Mouse (Mus musculus) 3T3-L1 (cell line): ENCODE measurements around the gene Otulin.

Experiments
- DNase-seq: peaks from one replicate; pipeline ENCODE4 v3.0.0-alpha.2; 2015; ENCODE audit warnings: low read depth, low spot score

Gene Otulin

GRCm38 (mm10) chr15:27503221-27503620 is 127.3 kb downstream of the Otulin start:
- DNase-seq = no peak

- no peak for DNase-seq
Observed at GRCm38 (mm10) chr15:27502338-27502737, 128.2 kb downstream of the Otulin start.

- no peak for DNase-seq
Observed at GRCm38 (mm10) chr15:27500390-27500789, 130.1 kb downstream of the Otulin start.

GRCm38 (mm10) chr15:27498078-27498477 is 132.4 kb downstream of the Otulin start:
- no peak for DNase-seq

- DNase-seq = no peak
Observed at GRCm38 (mm10) chr15:27497300-27497997, 133.0 kb downstream of the Otulin start.

- DNase-seq = no peak
Observed at GRCm38 (mm10) chr15:27496596-27497299, 133.7 kb downstream of the Otulin start.

GRCm38 (mm10) chr15:27495981-27496401 is 134.5 kb downstream of the Otulin start:
- DNase-seq = no peak

- no peak for DNase-seq
Observed at GRCm38 (mm10) chr15:27493516-27493915, 137.0 kb downstream of the Otulin start.

- no peak for DNase-seq
Observed at GRCm38 (mm10) chr15:27492734-27493133, 137.8 kb downstream of the Otulin start.
